Mouse (Mus musculus) embryonic facial prominence, embryonic 14.5 days (tissue): ENCODE measurements around the gene Dcbld2. TPM values are rescaled to one million over a fixed set of nuclear protein-coding genes. Genes with fewer than 3 reads are reported as not detected.

ENCODE experiments used
- ATAC-seq: fragments of 200-750 bp; cut with Nextera tagmentation; 2 replicates; pipeline ENCODE4 v1.8.0; 2017; ENCODE audit warnings: low read depth, moderate number of reproducible peaks, moderate TSS enrichment
- DNase-seq: peaks from one replicate; pipeline ENCODE4 v3.0.0-alpha.2; 2015; ENCODE audit warnings: low spot score
- H3K27ac ChIP-seq: fragments of 300-500 bp; sonication (generic); replicated peaks from 2 replicates; pipeline ENCODE4 v1.5.1; 2014; ENCODE audit warnings: low read depth, mild to moderate bottlenecking, low read length, moderate library complexity
- H3K27me3 ChIP-seq: fragments of 300-500 bp; sonication (generic); replicated peaks from 2 replicates; pipeline ENCODE4 v1.6.1; 2014; ENCODE audit warnings: low read length; ENCODE audit not compliant: control insufficient read depth, insufficient read depth
- H3K36me3 ChIP-seq: fragments of 300-500 bp; sonication (generic); 2 replicates; pipeline ENCODE4 v1.6.1; 2014; ENCODE audit warnings: low read length, mixed read lengths; ENCODE audit not compliant: control insufficient read depth, insufficient read depth
- H3K4me1 ChIP-seq: fragments of 300-500 bp; sonication (generic); 2 replicates; pipeline ENCODE4 v1.6.1; 2014; ENCODE audit warnings: antibody characterized with exemption, low read length; ENCODE audit not compliant: control insufficient read depth, insufficient read depth
- H3K4me2 ChIP-seq: fragments of 300-500 bp; sonication (generic); 2 replicates; pipeline ENCODE4 v1.6.1; 2014; ENCODE audit warnings: low read depth, mild to moderate bottlenecking, low read length, moderate library complexity, mixed read lengths
- H3K4me3 ChIP-seq: fragments of 300-500 bp; sonication (generic); 2 replicates; pipeline ENCODE4 v1.5.1; 2014; ENCODE audit warnings: low read depth, mild to moderate bottlenecking, low read length
- H3K9ac ChIP-seq: fragments of 300-500 bp; sonication (generic); 2 replicates; pipeline ENCODE4 v1.6.1; 2014; ENCODE audit warnings: low read depth, mild to moderate bottlenecking, low read length, moderate library complexity, mixed read lengths
- H3K9me3 ChIP-seq: fragments of 300-500 bp; sonication (generic); 2 replicates; pipeline ENCODE4 v1.6.1; 2016; ENCODE audit warnings: low read length; ENCODE audit not compliant: control insufficient read depth
- WGBS: fragments of 180-500 bp; shearing (Covaris S2); extraction: QIAGEN DNeasy Blood & Tissue Kit; methylation state at CpG from one replicate; pipeline ENCODE4 v1.1.7; 2014; 5-methylcytosine and 5-hydroxymethylcytosine counted together
- polyA plus RNA-seq: library from polyadenylated mRNA; unstranded; fragments of >200 nt; fragmentation: Nextera tagmentation; extraction: Ambion mirVana; gene quantifications from 2 replicates; pipeline ENCODE4 v1.2.1, GENCODE M21; 2014

Gene Dcbld2
- polyA plus RNA-seq, 1 experiment from 2014 or later, result 9.2 TPM

DNA sequence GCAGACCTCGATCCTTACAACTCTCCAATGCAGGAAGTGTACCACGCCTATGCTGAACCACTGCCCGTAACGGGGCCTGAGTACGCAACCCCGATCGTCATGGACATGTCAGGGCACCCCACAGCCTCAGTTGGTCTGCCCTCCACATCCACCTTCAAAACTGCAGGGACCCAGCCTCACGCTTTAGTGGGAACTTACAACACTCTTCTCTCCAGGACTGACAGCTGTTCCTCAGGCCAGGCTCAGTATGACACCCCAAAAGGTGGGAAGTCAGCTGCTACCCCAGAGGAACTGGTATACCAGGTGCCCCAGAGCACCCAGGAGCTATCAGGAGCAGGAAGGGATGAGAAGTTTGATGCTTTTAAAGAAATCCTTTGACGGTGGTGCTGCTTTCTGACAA lies 57.2 kb downstream of the Dcbld2 start:
- H3K4me2 ChIP-seq, result no peak overlapping the region
- no peaks in the 10 kb centered on the region for H3K4me1 ChIP-seq
- H3K27me3 ChIP-seq, result no peaks in the 10 kb centered on the region
- ATAC-seq, result no peak
- peaks cover 63% of the 10 kb centered on the region for H3K36me3 ChIP-seq
- no peaks in the 10 kb centered on the region for H3K9me3 ChIP-seq
- no peak overlapping the region for H3K9ac ChIP-seq
- H3K4me3 ChIP-seq, result no peak overlapping the region
- 90% methylated on average over 9 of the region's 9 CpGs for WGBS
- no peak for DNase-seq
- no peak overlapping the region for H3K27ac ChIP-seq

DNA sequence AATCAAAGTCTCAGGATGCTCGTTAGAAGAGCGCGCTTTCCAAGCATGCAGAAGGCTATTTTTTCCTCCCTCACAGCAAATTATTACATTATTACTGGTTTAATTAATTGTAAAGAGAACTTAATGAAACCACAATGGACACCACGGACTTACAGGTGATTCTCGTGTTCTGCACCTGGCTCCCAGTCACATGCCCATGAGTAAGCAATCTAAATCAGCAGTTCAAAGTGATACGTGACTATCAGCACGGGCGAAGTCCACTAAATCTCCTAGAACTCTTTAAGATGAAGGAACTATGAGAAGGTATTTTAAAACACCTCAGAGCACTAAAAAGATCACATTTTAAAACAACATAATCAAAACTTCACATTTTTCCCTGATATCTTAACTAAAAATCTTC lies 61.8 kb downstream of the Dcbld2 start:
- Histone ChIP-seq H3K4me2 (no peak overlapping the region), H3K27me3 (no peaks in the 10 kb centered on the region), H3K36me3 (peaks cover 65% of the 10 kb centered on the region), H3K4me1 (no peaks in the 10 kb centered on the region), H3K4me3 (no peak overlapping the region), H3K9ac (no peak overlapping the region), H3K27ac (no peak overlapping the region), H3K9me3 (no peaks in the 10 kb centered on the region)
- 87% methylated on average over 8 of the region's 8 CpGs for WGBS
- ATAC-seq, result no peak
- no peak for DNase-seq

DNA sequence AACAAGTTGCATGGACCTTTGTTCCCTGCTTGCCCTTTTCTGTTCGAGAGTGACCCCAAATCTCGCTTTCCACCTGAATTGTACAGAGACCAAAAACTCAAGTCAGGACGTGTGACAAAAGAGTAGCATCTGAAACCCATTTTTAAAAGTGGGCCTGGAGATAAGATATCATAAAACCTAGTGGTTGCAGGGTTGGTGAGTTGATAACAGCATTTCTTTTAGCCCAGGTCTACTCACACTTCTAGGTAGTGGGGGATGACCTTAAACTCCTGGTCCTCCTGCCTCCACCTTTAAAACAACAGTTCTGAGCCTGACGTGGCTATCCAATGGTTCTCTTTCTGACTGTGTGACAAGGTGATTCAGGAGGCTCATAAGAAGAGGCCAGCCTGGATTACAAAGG lies 62.6 kb downstream of the Dcbld2 start:
- H3K9me3 ChIP-seq, result no peaks in the 10 kb centered on the region
- no peak for ATAC-seq
- H3K27me3 ChIP-seq, result no peaks in the 10 kb centered on the region
- no peak for DNase-seq
- H3K4me2 ChIP-seq, result no peak overlapping the region
- 83% methylated on average over 4 of the region's 4 CpGs for WGBS
- H3K36me3 ChIP-seq, result peaks cover 57% of the 10 kb centered on the region
- no peak overlapping the region for H3K9ac ChIP-seq
- no peak overlapping the region for H3K4me3 ChIP-seq
- no peaks in the 10 kb centered on the region for H3K4me1 ChIP-seq
- no peak overlapping the region for H3K27ac ChIP-seq

DNA sequence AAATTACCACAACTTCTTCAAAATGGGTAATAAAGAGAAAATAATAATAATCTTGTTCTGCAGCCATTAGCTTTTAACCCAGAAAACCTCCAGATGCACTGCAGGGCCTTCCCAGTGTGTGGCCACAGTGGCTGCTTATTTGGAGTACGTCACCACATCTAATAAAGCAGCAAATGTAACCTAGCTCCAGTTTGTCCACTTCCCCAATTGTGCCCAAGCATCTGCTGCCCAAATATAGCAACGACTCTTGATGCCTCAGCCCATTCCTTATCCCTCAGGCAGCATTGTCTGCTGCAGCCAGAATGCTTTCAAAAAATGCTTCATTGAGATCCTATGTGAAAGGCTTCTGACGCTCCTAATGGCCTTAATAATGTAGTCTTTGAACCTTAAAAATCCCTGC lies 66.6 kb downstream of the Dcbld2 start:
- H3K27ac ChIP-seq, result no peak overlapping the region
- peaks cover 52% of the 10 kb centered on the region for H3K36me3 ChIP-seq
- H3K4me3 ChIP-seq, result no peak overlapping the region
- no peaks in the 10 kb centered on the region for H3K27me3 ChIP-seq
- H3K9ac ChIP-seq, result no peak overlapping the region
- peaks cover 8% of the 10 kb centered on the region; the same call in 1 of the 2 replicates for H3K9me3 ChIP-seq
- ATAC-seq, result no peak
- DNase-seq, result no peak
- WGBS, result 68% methylated on average over 3 of the region's 3 CpGs
- H3K4me1 ChIP-seq, result no peaks in the 10 kb centered on the region
- H3K4me2 ChIP-seq, result no peak overlapping the region

DNA sequence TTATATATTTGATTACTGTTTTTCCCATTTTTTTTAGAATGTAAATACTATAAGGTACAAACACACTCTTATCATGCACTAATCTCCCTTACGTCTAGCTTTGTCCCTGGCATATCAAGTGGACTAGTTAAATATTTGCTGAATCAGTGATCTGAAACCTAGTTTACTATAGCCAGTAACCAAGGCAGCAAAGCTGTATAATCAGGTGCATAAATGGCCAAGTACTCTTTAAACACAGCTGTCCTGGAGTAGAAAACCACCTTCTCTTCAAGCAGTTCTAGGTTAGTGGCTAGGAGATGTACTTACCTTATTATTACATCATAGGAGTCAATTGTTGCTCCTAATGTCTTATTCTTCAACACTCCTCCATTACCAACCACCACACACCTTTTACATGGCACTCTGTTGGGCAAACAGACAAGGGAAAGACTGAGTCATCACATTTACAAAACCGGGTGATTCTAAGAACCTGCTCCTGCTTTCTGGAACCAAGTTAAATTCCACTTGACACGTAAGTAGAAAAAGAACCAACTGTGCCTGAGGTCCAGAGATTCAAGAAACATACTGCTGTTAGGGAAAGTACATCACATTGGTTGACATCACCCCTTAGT lies 67.4 kb downstream of the Dcbld2 start:
- Histone ChIP-seq H3K9me3 (peaks cover 8% of the 10 kb centered on the region; the same call in 1 of the 2 replicates), H3K27ac (no peak overlapping the region), H3K4me1 (no peaks in the 10 kb centered on the region), H3K9ac (no peak overlapping the region), H3K36me3 (peaks cover 52% of the 10 kb centered on the region), H3K4me2 (no peak overlapping the region), H3K27me3 (no peaks in the 10 kb centered on the region), H3K4me3 (no peak overlapping the region)
- 82% methylated on average over 3 of the region's 3 CpGs for WGBS
- ATAC-seq, result no peak
- DNase-seq, result no peak

DNA sequence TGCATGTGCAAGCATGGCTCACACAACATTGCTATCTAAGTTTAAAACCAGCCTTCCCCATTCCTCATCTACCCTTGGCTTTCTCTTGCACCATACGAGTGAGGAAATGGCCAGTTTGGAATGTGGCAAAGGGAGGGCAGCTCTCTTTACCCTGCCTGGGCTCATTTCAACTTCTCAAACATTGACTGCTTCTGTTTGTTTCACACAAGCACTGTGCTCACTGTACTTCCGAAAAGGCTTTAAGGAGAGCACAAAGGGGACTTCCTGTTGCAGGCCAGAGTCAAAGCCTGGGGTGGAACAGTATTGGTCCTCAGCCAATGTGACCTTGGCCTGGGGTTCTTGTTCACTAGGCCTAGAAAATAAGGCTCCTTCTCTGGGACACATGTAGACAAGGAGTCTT lies 68.1 kb downstream of the Dcbld2 start:
- Histone ChIP-seq H3K4me3 (no peak overlapping the region), H3K9me3 (peaks cover 8% of the 10 kb centered on the region; the same call in 1 of the 2 replicates), H3K4me2 (no peak overlapping the region), H3K36me3 (peaks cover 44% of the 10 kb centered on the region), H3K4me1 (no peaks in the 10 kb centered on the region), H3K9ac (no peak overlapping the region), H3K27me3 (no peaks in the 10 kb centered on the region), H3K27ac (no peak overlapping the region)
- WGBS, result 53% methylated on average over 2 of the region's 2 CpGs
- ATAC-seq (no peak), DNase-seq (no peak)

DNA sequence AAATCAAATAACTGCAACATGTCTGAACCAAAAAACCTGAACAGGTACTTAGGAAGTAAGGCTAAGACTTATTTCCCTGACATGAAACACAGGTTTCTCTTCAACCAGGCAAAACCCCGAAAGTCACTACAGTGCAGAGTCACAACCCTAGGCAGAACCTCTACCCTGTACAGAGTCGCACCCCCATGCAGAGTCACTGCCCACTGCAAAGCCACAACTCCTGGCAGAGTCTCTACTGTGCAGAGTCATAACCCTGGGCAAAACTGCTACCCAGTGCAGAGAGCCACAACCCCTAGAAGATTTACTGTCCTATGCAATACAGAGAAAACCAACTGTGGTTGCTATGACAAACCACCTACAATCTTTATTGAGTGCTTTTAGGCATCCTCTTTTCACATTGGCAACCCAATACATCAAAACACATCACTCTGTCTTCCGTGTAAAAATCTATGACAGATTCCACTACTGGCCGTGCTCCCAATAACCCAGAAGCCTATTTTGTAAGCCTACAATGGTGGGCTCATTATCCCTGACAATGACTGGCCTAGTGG lies 71.7 kb downstream of the Dcbld2 start:
- no peak for DNase-seq
- peaks cover 19% of the 10 kb centered on the region for H3K36me3 ChIP-seq
- no peak overlapping the region for H3K4me2 ChIP-seq
- no peak for ATAC-seq
- H3K27ac ChIP-seq, result no peak overlapping the region
- H3K9ac ChIP-seq, result no peak overlapping the region
- H3K4me3 ChIP-seq, result no peak overlapping the region
- WGBS, result 83% methylated on average over 4 of the region's 4 CpGs
- no peaks in the 10 kb centered on the region for H3K4me1 ChIP-seq
- H3K9me3 ChIP-seq, result peaks cover 8% of the 10 kb centered on the region; the same call in 1 of the 2 replicates
- no peaks in the 10 kb centered on the region for H3K27me3 ChIP-seq

DNA sequence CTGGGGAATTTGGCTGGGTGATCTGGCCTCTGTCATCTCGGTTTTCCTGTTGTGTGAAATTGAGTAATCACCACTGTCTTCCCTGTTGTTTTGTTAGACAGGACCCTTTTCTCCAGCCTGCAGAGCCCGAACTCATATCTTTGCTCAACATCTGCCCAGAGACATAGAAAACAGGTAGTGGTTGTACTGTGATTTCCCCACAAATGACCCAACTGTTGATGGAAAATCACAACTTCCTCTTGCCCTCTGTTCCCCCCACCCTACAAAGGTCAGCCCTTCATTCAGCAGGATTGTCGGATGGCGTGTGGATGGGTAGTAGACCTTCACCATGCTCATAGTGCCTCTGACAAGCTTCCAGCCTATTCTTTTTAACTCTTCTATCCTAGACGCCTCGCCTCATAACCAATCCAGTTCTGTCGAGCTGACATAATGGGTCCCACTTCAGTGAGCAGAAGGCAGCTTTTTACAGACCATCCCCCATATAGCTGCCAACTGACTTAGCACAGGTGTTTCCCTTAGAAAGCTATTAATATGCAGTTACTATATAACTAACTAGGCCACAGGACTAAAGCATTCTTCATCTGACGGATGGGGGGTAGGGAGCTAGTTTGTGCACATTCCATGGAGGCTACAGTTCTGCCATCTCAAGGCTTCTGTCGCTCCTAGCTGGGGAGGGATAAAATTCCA lies 73.1 kb downstream of the Dcbld2 start:
- no peak overlapping the region for H3K27ac ChIP-seq
- no peaks in the 10 kb centered on the region for H3K27me3 ChIP-seq
- no peak for ATAC-seq

DNA sequence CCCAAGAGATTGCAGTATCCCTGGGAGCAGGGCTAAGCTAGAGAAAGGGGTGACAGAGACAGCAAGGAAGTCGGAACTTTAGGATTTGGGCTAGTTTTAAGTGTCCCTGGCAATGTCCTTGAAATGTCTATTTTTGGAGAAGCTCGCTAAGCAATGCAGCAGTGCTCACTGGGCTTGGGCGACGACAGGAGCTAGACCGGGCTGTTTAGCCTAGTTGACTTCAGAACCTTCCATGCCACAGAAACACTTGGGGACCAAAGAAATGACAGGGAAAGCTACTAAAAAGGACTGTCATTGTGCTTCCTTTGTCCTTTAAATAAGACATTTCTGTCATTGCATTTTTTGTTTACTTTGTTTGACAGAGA lies 73.6 kb downstream of the Dcbld2 start:
- no peak overlapping the region for H3K27ac ChIP-seq
- no peak overlapping the region for H3K4me3 ChIP-seq
- H3K27me3 ChIP-seq, result no peaks in the 10 kb centered on the region
- H3K36me3 ChIP-seq, result peaks cover 19% of the 10 kb centered on the region
- H3K9ac ChIP-seq, result no peak overlapping the region
- H3K9me3 ChIP-seq, result peaks cover 8% of the 10 kb centered on the region; the same call in 1 of the 2 replicates
- H3K4me2 ChIP-seq, result no peak overlapping the region
- H3K4me1 ChIP-seq, result no peaks in the 10 kb centered on the region
- DNase-seq (no peak), ATAC-seq (no peak)
- 76% methylated on average over 5 of the region's 5 CpGs for WGBS

More for the DNA sequence above, 73.1 kb downstream of the Dcbld2 start:
- Histone ChIP-seq H3K4me2 (no peak overlapping the region), H3K4me1 (no peaks in the 10 kb centered on the region), H3K9me3 (peaks cover 8% of the 10 kb centered on the region; the same call in 1 of the 2 replicates), H3K9ac (no peak overlapping the region), H3K36me3 (peaks cover 19% of the 10 kb centered on the region), H3K4me3 (no peak overlapping the region)
- no peak for DNase-seq
- WGBS, result 79% methylated on average over 9 of the region's 9 CpGs
